Mouse (Mus musculus) forelimb bud, embryonic 11.5 days (tissue): ENCODE data around the gene Tub.
A peak's percentile ranks its signal among the peaks of the same experiment; 100 is the strongest.

ENCODE experiments used
- DNase-seq: peaks from one replicate; pipeline ENCODE4 v3.0.0-alpha.2; 2012; ENCODE audit warnings: low read depth, low spot score

The Tub gene

GRCm38 (mm10) chr7:109029961-109030465 lies 79.9 kb downstream of the Tub start:
- no peak for DNase-seq

- DNase-seq, result no peak
These were observed 81.2 kb downstream of the Tub start for GRCm38 (mm10) chr7:109031331-109031730.

- no peak for DNase-seq
These were observed 81.9 kb downstream of the Tub start for GRCm38 (mm10) chr7:109032054-109032453.

- no peak for DNase-seq
These were observed 88.1 kb downstream of the Tub start for GRCm38 (mm10) chr7:109038121-109038735.

GRCm38 (mm10) chr7:109038987-109039386 lies 88.8 kb downstream of the Tub start:
- DNase-seq, result no peak

- DNase-seq, result no peak
These were observed 89.3 kb downstream of the Tub start for GRCm38 (mm10) chr7:109039445-109039844.

- DNase-seq, result no peak
These were observed 95.7 kb downstream of the Tub start for GRCm38 (mm10) chr7:109045876-109046275.

GRCm38 (mm10) chr7:109050831-109051230 lies 100.7 kb downstream of the Tub start:
- no peak for DNase-seq

- no peak for DNase-seq
These were observed 109.4 kb downstream of the Tub start for GRCm38 (mm10) chr7:109059536-109059935.

GRCm38 (mm10) chr7:109069641-109070040 lies 119.5 kb downstream of the Tub start:
- no peak for DNase-seq

GRCm38 (mm10) chr7:109072326-109072725 lies 122.2 kb downstream of the Tub start:
- no peak for DNase-seq

GRCm38 (mm10) chr7:109082269-109083112 lies 132.4 kb downstream of the Tub start:
- peak; percentile 58 for DNase-seq

GRCm38 (mm10) chr7:109083113-109083812 lies 133.1 kb downstream of the Tub start, which contains the start of gene Ric3:
Gene Ric3 (minus strand): TSS chr7:109083331.
- DNase-seq, result no peak

GRCm38 (mm10) chr7:109083813-109084184 lies 133.7 kb downstream of the Tub start:
- no peak for DNase-seq
